Mouse (Mus musculus) lung, adult 2 months (tissue): ENCODE measurements at regions not wholly inside any gene's neighbourhood (a gene's known extent, or its start where the extent isn't known, plus 50 kb on each side); places are given as distances from the start of the nearest gene placed in this dataset.

ENCODE experiments used
- DNase-seq: peaks from one replicate; pipeline ENCODE4 v3.0.0; 2022
- H3K4me1 ChIP-seq: fragments of 200-500 bp; 2 replicates; pipeline ENCODE4 v1.6.1; 2011; ENCODE audit warnings: low read length; ENCODE audit not compliant: control insufficient read depth, insufficient read depth
- H3K4me3 ChIP-seq: fragments of 200-500 bp; replicated peaks from 2 replicates; pipeline ENCODE3; 2011; ENCODE audit warnings: low read depth, mild to moderate bottlenecking, control low read depth, low read length; ENCODE audit errors: extremely low read depth
- CTCF ChIP-seq: fragments of 200-500 bp; IDR thresholded peaks from 2 replicates; pipeline ENCODE4 v1.5.1; 2011; ENCODE audit warnings: mild to moderate bottlenecking, low read length, control low read depth; ENCODE audit not compliant: insufficient read depth
- POLR2A ChIP-seq: fragments of 200-500 bp; IDR thresholded peaks from 2 replicates; pipeline ENCODE4 v1.6.1; 2011; ENCODE audit warnings: low read depth, mild to moderate bottlenecking, control low read depth, low read length, borderline replicate concordance; ENCODE audit errors: extremely low read depth
- WGBS: fragments of 180-500 bp; shearing (Covaris S2); methylation state at CpG from one replicate; pipeline ENCODE4 v1.1.7; 2018; 5-methylcytosine and 5-hydroxymethylcytosine counted together

DNA sequence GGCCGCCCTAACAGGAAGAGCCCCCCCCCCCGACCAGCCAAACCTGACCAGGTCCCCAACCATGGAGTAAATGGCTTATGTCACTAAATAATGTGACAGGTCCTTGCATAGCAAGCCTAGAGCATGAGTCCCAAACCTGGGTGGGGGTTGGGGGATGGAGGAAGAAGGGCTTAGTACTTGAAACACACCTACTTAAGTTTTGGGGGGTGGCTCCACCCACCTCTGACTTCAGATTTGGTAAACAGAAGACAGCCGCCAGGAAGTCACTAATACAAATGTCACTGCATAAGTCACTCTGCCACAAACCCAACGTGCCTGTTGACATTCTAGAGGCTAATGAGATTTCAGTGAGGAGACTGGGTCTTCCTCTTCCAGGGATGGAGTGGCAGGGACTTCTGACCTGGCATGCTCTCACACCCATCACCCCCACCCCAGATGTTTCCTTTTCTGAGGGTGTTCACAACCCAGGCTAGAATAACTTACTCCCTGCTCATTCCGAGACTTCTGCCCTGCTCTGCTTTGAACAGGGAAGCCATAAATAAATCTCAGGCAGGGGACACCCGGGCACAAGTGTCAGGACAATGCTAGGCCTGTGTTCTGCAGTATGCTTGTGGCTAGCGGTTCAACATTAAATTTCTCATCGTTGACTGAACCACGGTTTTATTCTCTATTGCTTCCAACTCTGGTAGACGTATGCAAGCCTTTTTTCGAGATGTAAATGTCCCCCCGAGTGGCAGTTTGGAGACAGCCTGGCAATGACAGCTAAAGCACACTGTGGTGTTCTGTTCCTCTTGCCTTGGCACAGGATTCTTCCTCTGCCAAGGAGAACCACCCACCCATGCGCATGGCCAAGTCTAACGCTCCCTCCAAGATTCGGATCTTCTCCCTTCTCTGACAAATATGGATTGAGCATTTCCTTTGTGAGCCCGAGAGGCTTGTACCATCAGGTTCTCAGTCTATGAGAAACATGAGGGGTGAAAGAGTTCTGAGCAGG lies 161.6 kb upstream of the Dyrk2 start:
- H3K4me1 ChIP-seq = no peaks in the 10 kb centered on the region
- TF ChIP-seq CTCF (no peak), POLR2A (no peak)
- no peak for DNase-seq
- 48% methylated on average over 16 of the region's 16 CpGs for WGBS
- no peak overlapping the region for H3K4me3 ChIP-seq

GRCm38 (mm10) chr10:119028480-119029137 lies 158.6 kb upstream of the Dyrk2 start:
- WGBS = 64% methylated on average over 3 of the region's 3 CpGs
- Histone ChIP-seq H3K4me1 (no peaks in the 10 kb centered on the region), H3K4me3 (no peak overlapping the region)
- TF ChIP-seq POLR2A (no peak), CTCF (no peak)
- no peak for DNase-seq

DNA sequence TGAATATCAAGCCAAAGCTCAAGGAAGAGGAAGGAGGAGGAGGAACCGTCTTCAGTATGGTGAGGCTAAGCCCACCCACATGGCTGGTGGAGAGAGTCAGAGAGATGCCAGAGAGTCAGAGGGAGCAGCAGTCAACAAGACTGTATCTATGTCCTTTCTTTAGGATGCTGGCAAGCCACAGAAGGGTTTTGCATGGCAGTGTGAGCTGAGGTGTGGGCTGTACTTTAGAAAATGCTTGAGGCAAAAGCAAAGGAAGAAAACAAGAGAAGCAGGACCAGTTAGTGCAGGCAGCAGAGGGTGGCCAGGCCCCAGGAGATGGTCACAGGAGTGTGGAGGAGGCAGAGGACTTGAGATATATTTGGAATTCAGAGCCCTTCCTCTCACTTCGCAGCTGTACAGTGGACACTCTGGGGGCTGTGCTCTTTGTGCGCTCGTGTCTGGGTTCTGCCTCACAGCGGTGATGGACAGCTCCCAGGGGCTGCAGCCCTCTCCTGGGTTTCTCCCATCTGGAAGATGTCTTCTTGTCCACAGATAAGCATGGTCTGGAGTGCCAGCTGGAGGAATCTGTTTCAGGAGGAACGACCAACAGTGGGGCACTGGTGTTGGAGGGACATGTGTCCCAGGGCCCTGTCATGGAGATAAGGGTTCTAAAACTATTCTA lies 157.4 kb upstream of the Dyrk2 start:
- no peaks in the 10 kb centered on the region for H3K4me1 ChIP-seq
- TF ChIP-seq POLR2A (no peak), CTCF (no peak)
- no peak overlapping the region for H3K4me3 ChIP-seq
- no peak for DNase-seq
- 41% methylated on average over 6 of the region's 6 CpGs for WGBS

DNA sequence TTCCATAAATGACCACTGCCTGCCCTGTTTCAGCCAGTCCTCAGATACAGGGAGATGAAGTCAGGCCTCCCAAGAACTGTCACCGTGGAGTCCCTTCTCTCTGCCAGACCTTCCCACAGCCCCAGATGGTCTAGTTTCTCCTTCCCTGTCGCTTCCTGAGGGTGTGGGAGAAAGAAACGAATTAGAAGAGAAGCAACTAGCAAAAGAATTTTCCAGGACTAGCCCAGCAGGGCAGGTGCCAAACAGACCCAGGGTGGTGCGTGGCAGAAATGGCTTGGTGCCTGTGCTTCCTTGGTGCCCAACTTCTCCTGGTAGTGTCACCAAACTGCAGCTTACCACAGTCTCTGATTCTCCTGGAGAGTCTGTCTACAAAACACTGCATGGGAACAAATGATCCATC lies 156.3 kb upstream of the Dyrk2 start:
- no peak overlapping the region for H3K4me3 ChIP-seq
- no peak for TF ChIP-seq CTCF
- TF ChIP-seq POLR2A = no peak
- 55% methylated on average over 4 of the region's 4 CpGs for WGBS
- H3K4me1 ChIP-seq = no peaks in the 10 kb centered on the region
- DNase-seq = no peak

- DNase-seq = no peak
Measured at GRCm38 (mm10) chr10:119024425-119024824, 154.4 kb upstream of the Dyrk2 start.

DNA sequence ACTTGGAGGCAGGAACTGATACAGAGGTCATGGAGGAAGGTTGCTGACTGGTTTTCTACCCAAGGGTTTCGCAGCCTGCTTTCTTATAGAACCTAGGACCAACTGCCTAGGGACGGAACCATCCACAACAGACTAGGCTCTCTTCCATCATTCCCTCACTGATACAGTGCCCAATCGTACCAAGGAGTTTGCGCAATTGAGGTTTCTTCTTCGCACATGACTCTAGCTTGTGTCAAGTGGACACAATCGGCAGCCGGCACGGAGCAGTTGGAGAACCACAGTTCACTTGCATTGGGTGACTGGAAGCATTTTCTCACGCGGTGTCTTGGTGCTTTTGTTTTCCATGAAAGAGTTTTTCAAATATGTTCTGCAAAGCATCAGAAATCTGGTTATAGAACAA lies 149.1 kb upstream of the Dyrk2 start:
- no peak for DNase-seq
- WGBS = 87% methylated on average over 10 of the region's 10 CpGs
- Histone ChIP-seq H3K4me3 (no peak overlapping the region), H3K4me1 (0 out of 2 replicates have a peak, but pooled peaks cover 2% of the 10 kb centered on the region)
- TF ChIP-seq CTCF = no peak
- TF ChIP-seq POLR2A = no peak

More at GRCm38 (mm10) chr10:119024425-119024824, 154.4 kb upstream of the Dyrk2 start:
- H3K4me3 ChIP-seq = no peak overlapping the region
- TF ChIP-seq POLR2A = no peak
- TF ChIP-seq CTCF = no peak
- 38% methylated on average over 9 of the region's 9 CpGs for WGBS
- H3K4me1 ChIP-seq = no peaks in the 10 kb centered on the region

DNA sequence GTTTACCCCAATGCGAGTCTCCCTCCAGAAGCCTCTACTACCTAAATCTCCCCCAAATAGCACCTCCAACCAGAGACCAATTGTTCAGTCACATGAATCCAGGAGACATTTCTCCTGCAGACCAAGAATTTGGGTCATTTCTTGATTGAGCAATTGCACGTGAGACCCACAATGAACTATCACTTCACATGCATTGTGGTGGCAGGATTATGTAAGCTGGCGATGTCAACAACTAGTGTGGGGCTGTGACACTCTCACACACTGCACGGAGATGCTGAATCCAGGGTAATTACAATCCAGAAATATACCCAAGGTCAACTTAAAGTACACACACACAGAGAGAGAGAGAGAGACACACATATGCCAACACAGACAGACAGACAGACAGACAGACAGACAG lies 148.5 kb upstream of the Dyrk2 start:
- WGBS = 82% methylated on average over 4 of the region's 4 CpGs
- TF ChIP-seq CTCF (no peak), POLR2A (no peak)
- DNase-seq = no peak
- Histone ChIP-seq H3K4me3 (no peak overlapping the region), H3K4me1 (0 out of 2 replicates have a peak, but pooled peaks cover 2% of the 10 kb centered on the region)

DNA sequence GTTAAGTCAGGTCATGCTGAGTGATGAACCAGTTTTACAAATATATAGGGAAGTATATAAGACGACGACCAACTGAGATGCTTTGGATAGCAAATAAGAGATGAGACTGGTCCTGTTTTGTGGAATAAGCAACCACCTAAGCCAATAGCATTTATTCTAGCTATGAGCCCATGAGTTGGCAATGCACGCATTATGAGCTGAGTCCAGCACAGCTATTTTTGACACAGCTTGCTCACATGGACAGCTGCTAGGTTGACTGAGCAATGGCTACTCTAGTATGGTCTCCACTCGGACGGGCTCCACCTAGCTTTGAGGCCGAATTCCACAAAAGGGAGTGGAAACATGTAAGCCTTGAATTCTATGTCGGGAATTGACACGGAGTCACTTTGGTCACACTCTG lies 146.1 kb upstream of the Dyrk2 start:
- 89% methylated on average over 8 of the region's 8 CpGs for WGBS
- TF ChIP-seq CTCF (no peak), POLR2A (no peak)
- Histone ChIP-seq H3K4me1 (0 out of 2 replicates have a peak, but pooled peaks cover 2% of the 10 kb centered on the region), H3K4me3 (no peak overlapping the region)
- DNase-seq = no peak

DNA sequence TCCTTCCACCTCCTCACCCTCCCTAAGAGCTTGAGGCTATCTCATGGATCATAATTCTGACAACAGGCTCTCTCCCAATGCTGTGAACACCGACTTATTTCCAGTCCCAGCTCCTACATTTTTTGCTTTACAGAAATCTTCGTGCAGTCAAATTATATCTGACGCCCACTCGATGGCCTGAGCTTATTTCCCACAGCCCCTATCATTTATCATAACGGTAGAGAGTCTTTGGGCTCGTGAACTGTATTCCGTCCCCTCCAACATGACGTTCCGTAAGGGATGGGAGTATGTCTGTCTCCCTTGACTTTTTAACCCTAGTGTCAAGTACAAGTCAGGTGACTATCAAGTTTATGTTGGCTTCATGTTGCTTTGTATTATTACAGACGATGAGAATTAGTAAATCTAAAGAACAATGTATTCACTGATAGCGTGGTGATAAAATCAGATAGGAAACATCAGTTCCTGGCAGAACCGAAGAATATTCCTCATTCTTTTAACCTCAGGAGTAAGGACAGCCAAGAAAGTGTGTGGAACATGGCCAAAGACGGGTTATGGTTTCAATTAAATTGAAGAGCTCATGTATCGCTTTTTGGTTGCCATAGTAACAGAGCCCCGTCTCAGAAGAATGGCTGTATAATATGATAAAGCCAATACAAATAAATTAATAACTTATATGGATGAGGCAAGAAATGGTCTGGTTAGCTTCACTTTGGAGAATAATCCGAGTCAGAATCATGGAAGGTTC lies 145.5 kb upstream of the Dyrk2 start:
- 66% methylated on average over 16 of the region's 16 CpGs for WGBS
- H3K4me3 ChIP-seq = no peak overlapping the region
- DNase-seq = no peak

More for the DNA sequence above, 145.5 kb upstream of the Dyrk2 start:
- H3K4me1 ChIP-seq = 0 out of 2 replicates have a peak, but pooled peaks cover 2% of the 10 kb centered on the region
- TF ChIP-seq POLR2A (no peak), CTCF (no peak)
